Mouse (Mus musculus) lung, embryonic 16.5 days (tissue): ENCODE measurements around the gene Snx9. TPM values are rescaled to one million over a fixed set of nuclear protein-coding genes. Genes with fewer than 3 reads are reported as not detected.

Source experiments
- ATAC-seq: fragments of 200-750 bp; cut with Nextera tagmentation; 2 replicates; pipeline ENCODE4 v1.8.0; 2017; ENCODE audit warnings: low read depth, mild to moderate bottlenecking, moderate library complexity
- H3K27ac ChIP-seq: fragments of 300-500 bp; sonication (generic); 2 replicates; pipeline ENCODE4 v1.5.1; 2014; ENCODE audit warnings: mild to moderate bottlenecking, control low read depth, low read length
- H3K27me3 ChIP-seq: fragments of 300-500 bp; sonication (generic); 2 replicates; pipeline ENCODE4 v1.6.1; 2014; ENCODE audit warnings: low read depth, low read length, mixed read lengths; ENCODE audit not compliant: control insufficient read depth, insufficient read depth
- H3K36me3 ChIP-seq: fragments of 300-500 bp; sonication (generic); 2 replicates; pipeline ENCODE4 v1.6.1; 2014; ENCODE audit warnings: low read length; ENCODE audit not compliant: control insufficient read depth, insufficient read depth
- H3K4me1 ChIP-seq: fragments of 300-500 bp; sonication (generic); replicated peaks from 2 replicates; pipeline ENCODE4 v1.6.1; 2014; ENCODE audit warnings: low read length, mixed read lengths; ENCODE audit not compliant: control insufficient read depth, insufficient read depth
- H3K4me2 ChIP-seq: fragments of 300-500 bp; sonication (generic); 2 replicates; pipeline ENCODE4 v1.6.1; 2014; ENCODE audit warnings: low read depth, low read length, control low read depth
- H3K4me3 ChIP-seq: fragments of 300-500 bp; sonication (generic); 2 replicates; pipeline ENCODE4 v1.5.1; 2014; ENCODE audit warnings: mild to moderate bottlenecking, low read length, control low read depth
- H3K9ac ChIP-seq: fragments of 300-500 bp; sonication (generic); 2 replicates; pipeline ENCODE4 v1.6.1; 2014; ENCODE audit warnings: low read length, control low read depth
- H3K9me3 ChIP-seq: fragments of 300-500 bp; sonication (generic); 2 replicates; pipeline ENCODE4 v1.6.1; 2016; ENCODE audit warnings: low read length; ENCODE audit not compliant: control insufficient read depth
- WGBS: fragments of 180-500 bp; shearing (Covaris S2); extraction: QIAGEN DNeasy Blood & Tissue Kit; methylation state at CpG from one replicate; pipeline ENCODE4 v1.1.7; 2014; 5-methylcytosine and 5-hydroxymethylcytosine counted together
- polyA plus RNA-seq: library from polyadenylated mRNA; unstranded; fragments of >200 nt; fragmentation: Nextera tagmentation; extraction: Ambion mirVana; gene quantifications from 2 replicates; pipeline ENCODE4 v1.2.1, GENCODE M21; 2015

Gene Snx9
- polyA plus RNA-seq, 1 experiment from 2014 or later, result 25.1 TPM

GRCm38 (mm10) chr17:5823032-5823431 is 18.1 kb upstream of the Snx9 start:
- no peaks in the 10 kb centered on the region for H3K36me3 ChIP-seq
- ATAC-seq, result no peak
- no peak overlapping the region for H3K27ac ChIP-seq
- no peak overlapping the region for H3K4me3 ChIP-seq
- H3K4me2 ChIP-seq, result no peak overlapping the region
- no peak overlapping the region for H3K9ac ChIP-seq
- WGBS, result 57% methylated on average over 11 of the region's 11 CpGs
- no peaks in the 10 kb centered on the region for H3K27me3 ChIP-seq
- H3K4me1 ChIP-seq, result peaks cover 15% of the 10 kb centered on the region
- H3K9me3 ChIP-seq, result no peaks in the 10 kb centered on the region

- Histone ChIP-seq H3K27me3 (no peaks in the 10 kb centered on the region), H3K9ac (peak overlapping the region; percentile 42), H3K4me1 (peaks cover 5% of the 10 kb centered on the region; the same call in 1 of the 2 replicates), H3K9me3 (no peaks in the 10 kb centered on the region), H3K27ac (no peak overlapping the region), H3K36me3 (no peaks in the 10 kb centered on the region), H3K4me3 (no peak overlapping the region), H3K4me2 (peak overlapping the region; percentile 18; the same call in 1 of the 2 replicates)
- 23% methylated on average over 14 of the region's 15 CpGs for WGBS
- no peak for ATAC-seq
Observed at GRCm38 (mm10) chr17:5827836-5828582, 13.1 kb upstream of the Snx9 start.

DNA sequence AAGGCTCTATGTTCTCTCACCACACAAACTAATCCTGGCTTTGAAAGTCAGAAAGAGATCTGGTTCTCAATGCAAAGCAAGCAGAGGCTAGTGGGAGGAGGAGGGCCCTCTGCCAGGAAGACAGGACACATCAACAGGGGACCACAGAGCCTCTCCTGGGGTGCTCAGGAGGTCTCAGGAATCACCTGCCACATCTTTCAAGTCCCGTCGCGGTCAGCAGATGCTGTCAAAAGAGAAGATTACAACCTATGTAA is 12.6 kb upstream of the Snx9 start:
- 29% methylated on average over 3 of the region's 3 CpGs for WGBS
- no peak for ATAC-seq
- H3K9ac ChIP-seq, result no peak overlapping the region

DNA sequence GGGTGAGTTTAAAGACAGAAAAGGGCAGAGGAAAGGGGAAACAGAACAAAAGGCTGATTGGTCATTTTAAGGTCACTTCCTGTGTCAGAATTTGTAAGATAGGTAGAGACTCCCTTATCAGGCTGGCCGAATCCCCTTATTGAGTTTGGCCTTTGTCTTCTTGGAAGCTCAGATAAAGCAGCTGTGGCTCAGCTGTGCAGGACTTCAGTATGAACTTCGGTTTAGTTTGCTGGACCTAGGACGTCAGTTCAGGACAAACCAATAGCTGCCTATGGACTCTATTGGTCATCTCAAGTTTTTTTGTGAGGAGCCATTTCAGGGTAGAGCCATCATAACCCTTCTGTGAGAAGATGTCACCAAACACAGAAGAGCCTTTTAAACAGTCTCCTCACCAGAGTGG is 12.2 kb upstream of the Snx9 start:
- Histone ChIP-seq H3K9ac (no peak overlapping the region), H3K27ac (no peak overlapping the region), H3K4me1 (0 out of 2 replicates have a peak, but pooled peaks cover 4% of the 10 kb centered on the region), H3K36me3 (no peaks in the 10 kb centered on the region), H3K27me3 (no peaks in the 10 kb centered on the region), H3K4me2 (no peak overlapping the region), H3K4me3 (no peak overlapping the region), H3K9me3 (no peaks in the 10 kb centered on the region)
- ATAC-seq, result no peak
- WGBS, result 53% methylated on average over 3 of the region's 3 CpGs

More for the DNA sequence above, 12.6 kb upstream of the Snx9 start:
- Histone ChIP-seq H3K27me3 (no peaks in the 10 kb centered on the region), H3K4me2 (no peak overlapping the region), H3K9me3 (no peaks in the 10 kb centered on the region), H3K4me1 (0 out of 2 replicates have a peak, but pooled peaks cover 4% of the 10 kb centered on the region), H3K36me3 (no peaks in the 10 kb centered on the region), H3K27ac (no peak overlapping the region), H3K4me3 (no peak overlapping the region)

DNA sequence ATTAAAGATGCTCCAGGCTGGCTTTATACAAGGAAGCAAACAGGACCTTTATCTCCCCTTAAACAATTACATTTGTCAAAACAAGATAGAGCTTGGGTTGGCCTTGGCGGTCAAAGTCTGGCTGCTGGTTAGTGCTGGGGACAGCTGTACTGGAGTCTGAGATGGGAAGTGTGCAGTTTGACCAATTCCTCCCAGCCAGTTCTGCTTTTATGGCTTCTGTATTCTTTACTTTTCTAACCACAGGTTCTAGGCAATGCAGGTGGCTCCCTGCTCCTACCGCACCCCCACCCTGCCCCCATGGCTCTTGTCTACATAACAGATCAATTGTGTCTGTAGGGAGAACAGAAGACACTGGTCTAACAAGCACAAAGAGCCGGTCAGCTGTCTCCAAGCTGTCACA is 11.2 kb upstream of the Snx9 start:
- Histone ChIP-seq H3K27ac (no peak overlapping the region), H3K4me3 (no peak overlapping the region), H3K36me3 (no peaks in the 10 kb centered on the region), H3K4me2 (no peak overlapping the region), H3K4me1 (0 out of 2 replicates have a peak, but pooled peaks cover 4% of the 10 kb centered on the region), H3K27me3 (no peaks in the 10 kb centered on the region), H3K9ac (no peak overlapping the region), H3K9me3 (no peaks in the 10 kb centered on the region)
- ATAC-seq, result no peak
- 74% methylated on average over 3 of the region's 3 CpGs for WGBS

DNA sequence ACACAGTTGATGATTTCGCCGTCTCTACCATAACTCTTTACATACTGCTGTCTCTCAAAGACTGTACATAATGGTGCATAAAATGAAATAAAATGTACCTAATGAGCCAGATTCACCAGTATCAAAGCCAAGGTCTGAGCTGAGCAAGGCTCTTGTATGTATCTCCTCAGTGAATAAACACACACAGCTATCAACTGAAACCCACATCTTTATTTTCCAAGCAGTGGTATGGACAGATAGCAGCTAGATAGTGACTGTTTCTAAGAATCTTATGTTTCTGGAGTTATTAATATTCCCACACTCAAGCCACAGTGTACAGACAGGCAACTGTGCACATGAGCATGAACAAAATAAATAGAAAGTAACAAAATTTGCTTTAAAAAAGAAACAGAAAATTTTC is 10.7 kb upstream of the Snx9 start:
- 83% methylated on average over 2 of the region's 2 CpGs for WGBS
- H3K4me1 ChIP-seq, result 0 out of 2 replicates have a peak, but pooled peaks cover 4% of the 10 kb centered on the region
- no peak for ATAC-seq
- no peak overlapping the region for H3K27ac ChIP-seq
- no peaks in the 10 kb centered on the region for H3K27me3 ChIP-seq
- H3K4me2 ChIP-seq, result no peak overlapping the region
- no peaks in the 10 kb centered on the region for H3K36me3 ChIP-seq
- no peak overlapping the region for H3K4me3 ChIP-seq
- no peaks in the 10 kb centered on the region for H3K9me3 ChIP-seq
- H3K9ac ChIP-seq, result no peak overlapping the region

DNA sequence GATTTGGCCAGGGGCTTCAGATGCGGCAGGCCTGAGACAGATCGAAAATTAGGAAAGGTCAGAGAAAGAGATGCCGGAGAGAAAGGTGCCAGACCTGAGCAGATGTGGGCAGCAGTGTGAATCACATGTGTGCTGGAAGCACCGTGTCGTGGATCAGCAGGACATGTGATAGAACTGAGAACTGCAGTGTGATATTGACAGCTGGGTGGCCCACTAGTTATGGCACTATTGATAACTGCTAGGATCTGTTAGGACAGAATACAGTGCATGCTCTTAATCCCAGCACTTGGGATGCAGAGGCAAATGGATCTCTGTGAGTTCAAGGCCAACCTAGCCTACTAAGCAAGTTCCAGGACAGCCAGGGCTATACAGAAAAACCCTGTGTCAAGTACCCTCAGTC is 10.3 kb upstream of the Snx9 start:
- Histone ChIP-seq H3K9ac (no peak overlapping the region), H3K27ac (no peak overlapping the region), H3K9me3 (no peaks in the 10 kb centered on the region), H3K27me3 (no peaks in the 10 kb centered on the region), H3K4me3 (no peak overlapping the region), H3K4me2 (no peak overlapping the region), H3K4me1 (0 out of 2 replicates have a peak, but pooled peaks cover 4% of the 10 kb centered on the region), H3K36me3 (no peaks in the 10 kb centered on the region)
- WGBS, result 87% methylated on average over 5 of the region's 5 CpGs
- ATAC-seq, result no peak

GRCm38 (mm10) chr17:5831257-5831806 is 9.8 kb upstream of the Snx9 start:
- H3K36me3 ChIP-seq, result no peaks in the 10 kb centered on the region
- no peaks in the 10 kb centered on the region for H3K9me3 ChIP-seq
- no peaks in the 10 kb centered on the region for H3K27me3 ChIP-seq
- H3K27ac ChIP-seq, result no peak overlapping the region
- H3K4me2 ChIP-seq, result no peak overlapping the region
- no peak overlapping the region for H3K9ac ChIP-seq
- 82% methylated on average over 1 of the region's 1 CpGs for whole genome bisulfite sequencing
- H3K4me3 ChIP-seq, result no peak overlapping the region
- no peak for ATAC-seq
- 0 out of 2 replicates have a peak, but pooled peaks cover 4% of the 10 kb centered on the region for H3K4me1 ChIP-seq

- no peak for ATAC-seq
- Histone ChIP-seq H3K36me3 (no peaks in the 10 kb centered on the region), H3K27ac (no peak overlapping the region), H3K9me3 (no peaks in the 10 kb centered on the region), H3K4me1 (no peaks in the 10 kb centered on the region), H3K4me3 (no peak overlapping the region), H3K4me2 (no peak overlapping the region), H3K27me3 (no peaks in the 10 kb centered on the region), H3K9ac (no peak overlapping the region)
- WGBS, result 76% methylated on average over 3 of the region's 3 CpGs
Observed at GRCm38 (mm10) chr17:5834166-5834565, 7.0 kb upstream of the Snx9 start.
